Mouse (Mus musculus): Measurements from ENCODE around the gene Mta1. TPM values are rescaled to one million over a fixed set of nuclear protein-coding genes. Genes with fewer than 3 reads are reported as not detected.

Gene Mta1
- polyA plus RNA-seq, 1 experiment from 2014 or later: 11.2 TPM

- Histone ChIP-seq H3K27me3 (replicated peaks) (no peaks in the 10 kb centered on the region), H3K36me3 (peaks cover 74% of the 10 kb centered on the region), H3K4me1 (peaks cover 18% of the 10 kb centered on the region; the same call in 1 of the 2 replicates), H3K4me3 (no peak overlapping the region), H3K9me3 (no peaks in the 10 kb centered on the region), H3K27ac (replicated peaks) (no peak overlapping the region), H3K9ac (no peak overlapping the region), H3K4me2 (no peak overlapping the region)
- 78% methylated on average over 16 of the region's 16 CpGs for WGBS
- ATAC-seq (ENCODE audit: extremely low read depth, insufficient number of reproducible peaks, low FRiP score, low TSS enrichment): no peak
Measured at GRCm38 (mm10) chr12:113114856-113115538, 16.9 kb downstream of the Mta1 start.

GRCm38 (mm10) chr12:113119516-113120410, 21.7 kb downstream of the Mta1 start:
- peaks cover 92% of the 10 kb centered on the region for H3K36me3 ChIP-seq
- H3K4me1 ChIP-seq: peaks cover 20% of the 10 kb centered on the region
- WGBS: 79% methylated on average over 20 of the region's 20 CpGs
- 0 out of 2 replicates have a peak overlapping the region, but pooled peaks have one; percentile 9 for H3K27ac ChIP-seq (replicated peaks)
- peak overlapping the region; percentile 41 for H3K9ac ChIP-seq
- no peak overlapping the region for H3K4me3 ChIP-seq
- no peaks in the 10 kb centered on the region for H3K27me3 ChIP-seq (replicated peaks)
- no peak overlapping the region for H3K4me2 ChIP-seq
- no peaks in the 10 kb centered on the region for H3K9me3 ChIP-seq
- no peak for ATAC-seq (ENCODE audit: extremely low read depth, insufficient number of reproducible peaks, low FRiP score, low TSS enrichment)

- Histone ChIP-seq H3K4me3 (no peak overlapping the region), H3K27me3 (replicated peaks) (no peaks in the 10 kb centered on the region), H3K9ac (peak overlapping the region; percentile 33; the same call in 1 of the 2 replicates), H3K4me1 (peaks cover 16% of the 10 kb centered on the region), H3K9me3 (no peaks in the 10 kb centered on the region), H3K27ac (replicated peaks) (peak overlapping the region; percentile 34; the same call in 1 of the 2 replicates), H3K4me2 (no peak overlapping the region), H3K36me3 (peaks cover 100% of the 10 kb centered on the region)
- WGBS: 66% methylated on average over 6 of the region's 6 CpGs
- ATAC-seq (ENCODE audit: extremely low read depth, insufficient number of reproducible peaks, low FRiP score, low TSS enrichment): no peak
Measured at GRCm38 (mm10) chr12:113124726-113125125, 26.6 kb downstream of the Mta1 start.

- no peak for ATAC-seq (ENCODE audit: extremely low read depth, insufficient number of reproducible peaks, low FRiP score, low TSS enrichment)
- H3K36me3 ChIP-seq: peaks cover 98% of the 10 kb centered on the region
- WGBS: 95% methylated on average over 8 of the region's 8 CpGs
Measured at GRCm38 (mm10) chr12:113130732-113131131, 32.7 kb downstream of the Mta1 start.

GRCm38 (mm10) chr12:113131601-113132000, 33.5 kb downstream of the Mta1 start:
- H3K36me3 ChIP-seq: peaks cover 98% of the 10 kb centered on the region
- H3K4me3 ChIP-seq: no peak overlapping the region
- H3K4me1 ChIP-seq: peaks cover 53% of the 10 kb centered on the region
- peak overlapping the region; percentile 24; the same call in 1 of the 2 replicates for H3K9ac ChIP-seq
- H3K27me3 ChIP-seq (replicated peaks): no peaks in the 10 kb centered on the region
- H3K27ac ChIP-seq (replicated peaks): peak overlapping the region; percentile 97
- H3K4me2 ChIP-seq: no peak overlapping the region
- no peaks in the 10 kb centered on the region for H3K9me3 ChIP-seq
- 93% methylated on average over 14 of the region's 14 CpGs for WGBS
- ATAC-seq (ENCODE audit: extremely low read depth, insufficient number of reproducible peaks, low FRiP score, low TSS enrichment): no peak

More at GRCm38 (mm10) chr12:113130732-113131131, 32.7 kb downstream of the Mta1 start:
- Histone ChIP-seq H3K4me1 (peaks cover 44% of the 10 kb centered on the region), H3K4me3 (no peak overlapping the region), H3K9me3 (no peaks in the 10 kb centered on the region), H3K9ac (no peak overlapping the region), H3K4me2 (no peak overlapping the region), H3K27me3 (replicated peaks) (no peaks in the 10 kb centered on the region), H3K27ac (replicated peaks) (no peak overlapping the region)

GRCm38 (mm10) chr12:113132567-113132966, 34.5 kb downstream of the Mta1 start:
- peak overlapping the region; percentile 62; the same call in 1 of the 2 replicates for H3K9ac ChIP-seq
- H3K4me3 ChIP-seq: no peak overlapping the region

GRCm38 (mm10) chr12:113133260-113133659, 35.2 kb downstream of the Mta1 start:
- H3K9me3 ChIP-seq: no peaks in the 10 kb centered on the region
- peak overlapping the region; percentile 97 for H3K27ac ChIP-seq (replicated peaks)
- no peak overlapping the region for H3K4me3 ChIP-seq
- H3K36me3 ChIP-seq: peaks cover 97% of the 10 kb centered on the region
- peak overlapping the region; percentile 62 for H3K9ac ChIP-seq
- ATAC-seq (ENCODE audit: extremely low read depth, insufficient number of reproducible peaks, low FRiP score, low TSS enrichment): 0 out of 2 replicates have a peak, but pooled peaks have one; percentile 4
- H3K4me1 ChIP-seq: peaks cover 68% of the 10 kb centered on the region
- H3K27me3 ChIP-seq (replicated peaks): no peaks in the 10 kb centered on the region
- 77% methylated on average over 9 of the region's 9 CpGs for WGBS
- peak overlapping the region; percentile 27; the same call in 1 of the 2 replicates for H3K4me2 ChIP-seq

More at GRCm38 (mm10) chr12:113132567-113132966, 34.5 kb downstream of the Mta1 start:
- peaks cover 62% of the 10 kb centered on the region for H3K4me1 ChIP-seq
- peak; percentile 77 for ATAC-seq (ENCODE audit: extremely low read depth, insufficient number of reproducible peaks, low FRiP score, low TSS enrichment)
- WGBS: 16% methylated on average over 2 of the region's 2 CpGs
- H3K36me3 ChIP-seq: peaks cover 98% of the 10 kb centered on the region
- H3K4me2 ChIP-seq: peak overlapping the region; percentile 27; the same call in 1 of the 2 replicates
- no peaks in the 10 kb centered on the region for H3K27me3 ChIP-seq (replicated peaks)
- peak overlapping the region; percentile 97 for H3K27ac ChIP-seq (replicated peaks)
- H3K9me3 ChIP-seq: no peaks in the 10 kb centered on the region

GRCm38 (mm10) chr12:113133861-113134403, 35.9 kb downstream of the Mta1 start:
- Histone ChIP-seq H3K27me3 (replicated peaks) (no peaks in the 10 kb centered on the region), H3K4me2 (0 out of 2 replicates have a peak overlapping the region, but pooled peaks have one; percentile 27), H3K9ac (peak overlapping the region; percentile 62), H3K4me3 (no peak overlapping the region), H3K9me3 (no peaks in the 10 kb centered on the region), H3K4me1 (peaks cover 74% of the 10 kb centered on the region), H3K27ac (replicated peaks) (peak overlapping the region; percentile 97), H3K36me3 (peaks cover 91% of the 10 kb centered on the region)
- ATAC-seq (ENCODE audit: extremely low read depth, insufficient number of reproducible peaks, low FRiP score, low TSS enrichment): no peak
- 61% methylated on average over 5 of the region's 5 CpGs for WGBS

- no peaks in the 10 kb centered on the region for H3K9me3 ChIP-seq
- 74% methylated on average over 4 of the region's 4 CpGs for WGBS
- H3K9ac ChIP-seq: no peak overlapping the region; the same call in 1 of the 2 replicates
- H3K4me2 ChIP-seq: no peak overlapping the region
- peak overlapping the region; percentile 97; the same call in 1 of the 2 replicates for H3K27ac ChIP-seq (replicated peaks)
- peaks cover 80% of the 10 kb centered on the region for H3K4me1 ChIP-seq
- H3K27me3 ChIP-seq (replicated peaks): no peaks in the 10 kb centered on the region
- no peak overlapping the region for H3K4me3 ChIP-seq
- ATAC-seq (ENCODE audit: extremely low read depth, insufficient number of reproducible peaks, low FRiP score, low TSS enrichment): no peak
- peaks cover 85% of the 10 kb centered on the region for H3K36me3 ChIP-seq
Measured at GRCm38 (mm10) chr12:113134502-113134901, 36.4 kb downstream of the Mta1 start.

- no peak overlapping the region for H3K4me2 ChIP-seq
- H3K9ac ChIP-seq: peak overlapping the region; percentile 58; the same call in 1 of the 2 replicates
- H3K4me1 ChIP-seq: peaks cover 84% of the 10 kb centered on the region
- H3K36me3 ChIP-seq: peaks cover 76% of the 10 kb centered on the region
- no peaks in the 10 kb centered on the region for H3K27me3 ChIP-seq (replicated peaks)
- H3K27ac ChIP-seq (replicated peaks): peak overlapping the region; percentile 26; the same call in 1 of the 2 replicates
- no peaks in the 10 kb centered on the region for H3K9me3 ChIP-seq
- H3K4me3 ChIP-seq: no peak overlapping the region
- 82% methylated on average over 7 of the region's 7 CpGs for WGBS
- ATAC-seq (ENCODE audit: extremely low read depth, insufficient number of reproducible peaks, low FRiP score, low TSS enrichment): no peak
Measured at GRCm38 (mm10) chr12:113135401-113135800, 37.3 kb downstream of the Mta1 start.
